Mouse (Mus musculus) hindbrain, embryonic 16.5 days (tissue): ENCODE data around the gene Col6a6. TPM values are rescaled to one million over a fixed set of nuclear protein-coding genes. Genes with fewer than 3 reads are reported as not detected.

Experiments used
- ATAC-seq: fragments of 200-750 bp; cut with Nextera tagmentation; 2 replicates; pipeline ENCODE4 v1.8.0; 2017; ENCODE audit warnings: moderate TSS enrichment, moderate library complexity
- H3K27ac ChIP-seq: fragments of 300-500 bp; sonication (generic); 2 replicates; pipeline ENCODE4 v1.5.1; 2014; ENCODE audit warnings: low read depth, mild to moderate bottlenecking, control low read depth, low read length, moderate library complexity
- H3K27me3 ChIP-seq: fragments of 300-500 bp; sonication (generic); replicated peaks from 2 replicates; pipeline ENCODE4 v1.6.1; 2014; ENCODE audit warnings: low read length; ENCODE audit not compliant: control insufficient read depth, insufficient read depth
- H3K36me3 ChIP-seq: fragments of 300-500 bp; sonication (generic); 2 replicates; pipeline ENCODE4 v1.6.1; 2014; ENCODE audit warnings: mild to moderate bottlenecking, low read length, moderate library complexity, mixed read lengths; ENCODE audit not compliant: control insufficient read depth, insufficient read depth
- H3K4me1 ChIP-seq: fragments of 300-500 bp; sonication (generic); 2 replicates; pipeline ENCODE4 v1.6.1; 2014; ENCODE audit warnings: low read depth, low read length; ENCODE audit not compliant: control insufficient read depth, insufficient read depth
- H3K4me2 ChIP-seq: fragments of 300-500 bp; sonication (generic); 2 replicates; pipeline ENCODE4 v1.6.1; 2014; ENCODE audit warnings: mild to moderate bottlenecking, low read length, control low read depth, moderate library complexity
- H3K4me3 ChIP-seq: fragments of 300-500 bp; sonication (generic); 2 replicates; pipeline ENCODE4 v1.5.1; 2014; ENCODE audit warnings: mild to moderate bottlenecking, low read length, control low read depth, moderate library complexity
- H3K9ac ChIP-seq: fragments of 300-500 bp; sonication (generic); 2 replicates; pipeline ENCODE4 v1.6.1; 2014; ENCODE audit warnings: low read depth, mild to moderate bottlenecking, control low read depth, low read length, moderate library complexity
- H3K9me3 ChIP-seq: fragments of 300-500 bp; sonication (generic); 2 replicates; pipeline ENCODE4 v1.6.1; 2014; ENCODE audit warnings: mild to moderate bottlenecking, low read length, moderate library complexity; ENCODE audit not compliant: control insufficient read depth
- WGBS: fragments of 180-500 bp; shearing (Covaris S2); extraction: QIAGEN DNeasy Blood & Tissue Kit; methylation state at CpG from one replicate; pipeline ENCODE4 v1.1.7; 2014; 5-methylcytosine and 5-hydroxymethylcytosine counted together
- polyA plus RNA-seq: library from polyadenylated mRNA; unstranded; fragments of >200 nt; fragmentation: Nextera tagmentation; extraction: Ambion mirVana; gene quantifications from 2 replicates; pipeline ENCODE4 v1.2.1, GENCODE M21; 2015

The Col6a6 gene
- polyA plus RNA-seq, 1 experiment from 2014 or later = 0.34 TPM

GRCm38 (mm10) chr9:105814436-105814835, 13.5 kb downstream of the Col6a6 start:
- H3K36me3 ChIP-seq = no peaks in the 10 kb centered on the region
- no peak overlapping the region for H3K9ac ChIP-seq
- H3K4me2 ChIP-seq = no peak overlapping the region
- no peak for ATAC-seq
- 84% methylated on average over 5 of the region's 5 CpGs for WGBS
- H3K4me3 ChIP-seq = no peak overlapping the region
- no peaks in the 10 kb centered on the region for H3K27me3 ChIP-seq
- H3K27ac ChIP-seq = no peak overlapping the region
- H3K4me1 ChIP-seq = no peaks in the 10 kb centered on the region
- no peaks in the 10 kb centered on the region for H3K9me3 ChIP-seq

DNA sequence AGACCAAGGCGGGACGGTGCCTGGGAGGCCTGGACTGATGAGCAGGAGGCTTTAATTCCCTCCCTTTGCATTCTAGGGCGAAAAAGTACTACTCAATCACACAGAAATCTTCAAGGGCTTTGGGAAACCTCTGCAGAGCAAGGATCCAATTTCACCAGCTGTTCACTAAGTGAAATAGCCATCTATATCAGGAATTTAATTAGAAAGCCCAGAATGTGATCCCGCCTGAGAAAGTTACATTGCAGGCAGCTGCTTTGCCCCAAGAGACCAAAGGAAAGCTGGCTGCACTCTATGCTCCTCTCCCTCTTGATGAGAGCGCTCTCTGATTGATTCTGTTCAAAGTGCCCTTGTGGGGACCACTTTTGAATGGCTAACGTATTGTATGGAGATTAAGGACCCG, 16.5 kb downstream of the Col6a6 start:
- no peak overlapping the region for H3K27ac ChIP-seq
- no peaks in the 10 kb centered on the region for H3K9me3 ChIP-seq
- 48% methylated on average over 7 of the region's 7 CpGs for WGBS
- no peaks in the 10 kb centered on the region for H3K27me3 ChIP-seq
- no peak for ATAC-seq
- no peaks in the 10 kb centered on the region for H3K36me3 ChIP-seq
- no peak overlapping the region for H3K9ac ChIP-seq
- no peak overlapping the region for H3K4me3 ChIP-seq
- H3K4me1 ChIP-seq = no peaks in the 10 kb centered on the region
- H3K4me2 ChIP-seq = no peak overlapping the region

GRCm38 (mm10) chr9:105808920-105809505, 18.9 kb downstream of the Col6a6 start:
- ATAC-seq = no peak
- H3K4me2 ChIP-seq = no peak overlapping the region
- 80% methylated on average over 17 of the region's 17 CpGs for WGBS
- no peak overlapping the region for H3K9ac ChIP-seq
- no peak overlapping the region for H3K4me3 ChIP-seq
- no peak overlapping the region for H3K27ac ChIP-seq
- H3K36me3 ChIP-seq = no peaks in the 10 kb centered on the region
- H3K9me3 ChIP-seq = no peaks in the 10 kb centered on the region
- no peaks in the 10 kb centered on the region for H3K4me1 ChIP-seq
- H3K27me3 ChIP-seq = no peaks in the 10 kb centered on the region

DNA sequence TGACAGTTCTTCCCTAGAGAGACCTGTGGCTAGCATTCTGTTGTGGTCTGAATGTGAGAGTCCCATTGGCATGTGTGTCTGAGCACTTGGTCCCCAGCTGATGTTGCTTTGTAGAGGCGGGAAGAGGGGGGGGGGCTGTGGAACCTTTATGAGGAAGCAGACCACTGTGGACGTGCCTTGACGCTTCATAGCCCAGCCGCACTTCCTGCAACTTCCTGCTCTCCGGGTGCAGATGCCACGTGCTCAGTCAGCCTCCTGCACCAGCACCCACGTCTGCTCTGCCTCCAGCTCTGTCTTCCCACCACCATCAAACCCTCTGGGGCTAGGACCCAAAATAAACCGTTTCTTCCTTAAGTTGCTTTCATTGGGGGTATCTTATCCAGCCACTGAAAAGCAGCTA, 24.5 kb downstream of the Col6a6 start:
- ATAC-seq = no peak
- no peak overlapping the region for H3K4me2 ChIP-seq
- no peak overlapping the region for H3K4me3 ChIP-seq
- H3K27me3 ChIP-seq = no peaks in the 10 kb centered on the region
- no peak overlapping the region for H3K27ac ChIP-seq
- H3K36me3 ChIP-seq = no peaks in the 10 kb centered on the region
- WGBS = 87% methylated on average over 8 of the region's 8 CpGs
- no peaks in the 10 kb centered on the region for H3K9me3 ChIP-seq
- no peak overlapping the region for H3K9ac ChIP-seq
- H3K4me1 ChIP-seq = no peaks in the 10 kb centered on the region

DNA sequence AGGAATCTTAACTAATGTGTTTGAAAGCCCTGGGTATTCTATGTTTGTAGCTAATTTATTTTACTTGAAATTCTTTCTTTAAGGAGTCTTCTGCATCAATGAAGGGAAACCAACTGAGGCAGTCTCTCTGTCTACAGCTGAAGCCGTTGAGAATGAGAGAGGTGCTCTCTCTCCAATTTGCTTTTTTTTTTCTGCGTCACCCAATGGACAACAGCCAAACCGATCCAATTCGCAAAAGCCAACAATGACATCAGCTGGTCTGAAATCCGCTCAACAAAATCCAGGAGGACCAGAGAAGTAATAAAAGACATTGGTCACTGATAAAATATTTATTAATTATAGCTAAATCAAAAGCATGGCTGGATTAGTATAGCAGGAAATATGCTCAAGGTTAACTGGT, 26.5 kb downstream of the Col6a6 start:
- H3K36me3 ChIP-seq = no peaks in the 10 kb centered on the region
- no peaks in the 10 kb centered on the region for H3K27me3 ChIP-seq
- H3K9ac ChIP-seq = no peak overlapping the region
- H3K9me3 ChIP-seq = no peaks in the 10 kb centered on the region
- no peaks in the 10 kb centered on the region for H3K4me1 ChIP-seq
- no peak overlapping the region for H3K4me2 ChIP-seq
- H3K27ac ChIP-seq = no peak overlapping the region
- WGBS = 79% methylated on average over 5 of the region's 5 CpGs
- ATAC-seq = no peak
- no peak overlapping the region for H3K4me3 ChIP-seq

DNA sequence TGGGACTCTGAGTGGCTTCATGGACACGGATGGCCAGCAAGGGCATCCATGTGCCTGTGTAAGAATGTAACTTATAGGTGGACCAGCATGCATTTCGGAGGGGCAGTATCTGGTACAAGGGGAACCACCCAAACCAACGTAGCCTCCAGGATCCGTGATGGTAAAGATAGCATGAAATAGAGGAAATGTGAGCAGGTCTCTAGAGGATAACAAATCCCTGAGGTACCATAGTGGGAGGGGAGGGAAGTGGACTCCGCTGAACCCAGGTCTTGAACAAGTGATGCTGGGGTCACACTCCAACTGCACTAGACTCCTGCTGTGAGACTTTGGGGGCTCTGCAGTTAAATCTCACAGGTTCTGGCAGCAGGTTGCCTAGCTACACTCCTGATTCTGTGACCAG, 27.7 kb downstream of the Col6a6 start:
- Histone ChIP-seq H3K27ac (no peak overlapping the region), H3K4me1 (no peaks in the 10 kb centered on the region), H3K9ac (no peak overlapping the region), H3K4me3 (no peak overlapping the region), H3K9me3 (no peaks in the 10 kb centered on the region), H3K27me3 (no peaks in the 10 kb centered on the region), H3K36me3 (no peaks in the 10 kb centered on the region), H3K4me2 (no peak overlapping the region)
- ATAC-seq = no peak
- WGBS = 90% methylated on average over 5 of the region's 5 CpGs

DNA sequence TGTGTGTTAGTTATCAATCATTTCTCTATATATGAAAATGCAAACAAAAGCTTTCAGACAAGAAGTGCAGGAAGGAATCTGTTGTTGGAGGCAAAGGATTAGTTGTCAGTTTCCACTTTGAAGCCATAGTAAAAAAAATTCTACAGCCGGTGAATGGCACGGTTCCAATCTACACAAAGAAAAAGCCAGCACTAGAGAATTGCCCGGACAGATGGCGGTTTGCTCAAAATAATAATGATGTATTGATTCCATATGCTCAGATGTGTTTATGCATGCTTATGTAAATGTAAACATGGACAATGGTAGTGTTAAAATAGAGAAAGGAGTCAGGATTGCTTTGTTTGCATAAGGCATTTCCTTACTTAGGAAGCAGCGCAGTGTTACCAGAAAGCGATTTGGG, 31.8 kb downstream of the Col6a6 start:
- Histone ChIP-seq H3K27me3 (no peaks in the 10 kb centered on the region), H3K27ac (no peak overlapping the region), H3K4me2 (no peak overlapping the region), H3K4me3 (no peak overlapping the region), H3K4me1 (no peaks in the 10 kb centered on the region), H3K36me3 (no peaks in the 10 kb centered on the region), H3K9ac (no peak overlapping the region), H3K9me3 (no peaks in the 10 kb centered on the region)
- no peak for ATAC-seq
- 43% methylated on average over 6 of the region's 6 CpGs for WGBS

DNA sequence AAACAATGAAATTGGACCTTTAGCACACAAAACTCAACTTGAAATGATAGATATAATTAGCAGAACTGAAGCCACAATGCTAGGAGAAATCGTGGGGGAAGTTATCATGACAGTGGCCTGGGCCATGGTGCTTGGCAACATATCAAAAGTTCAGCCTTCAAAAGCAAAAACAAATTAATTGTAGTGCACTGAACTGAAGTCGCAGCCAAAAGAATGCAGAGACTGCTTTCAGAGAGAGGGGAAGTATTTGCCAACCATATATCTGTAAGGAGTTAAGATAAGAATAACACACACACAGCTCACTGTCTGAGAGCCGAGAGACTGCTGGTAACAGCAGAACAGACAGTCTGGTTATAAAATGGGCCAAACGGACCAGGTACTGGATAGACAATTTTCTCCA, 33.0 kb downstream of the Col6a6 start:
- Histone ChIP-seq H3K36me3 (no peaks in the 10 kb centered on the region), H3K9ac (no peak overlapping the region), H3K4me3 (no peak overlapping the region), H3K27ac (no peak overlapping the region), H3K4me1 (no peaks in the 10 kb centered on the region), H3K27me3 (no peaks in the 10 kb centered on the region), H3K9me3 (no peaks in the 10 kb centered on the region), H3K4me2 (no peak overlapping the region)
- ATAC-seq = no peak
- 49% methylated on average over 4 of the region's 4 CpGs for WGBS

GRCm38 (mm10) chr9:105791810-105792209, 36.1 kb downstream of the Col6a6 start:
- Histone ChIP-seq H3K27me3 (no peaks in the 10 kb centered on the region), H3K27ac (no peak overlapping the region), H3K9ac (no peak overlapping the region), H3K9me3 (no peaks in the 10 kb centered on the region), H3K4me3 (no peak overlapping the region), H3K36me3 (no peaks in the 10 kb centered on the region), H3K4me1 (no peaks in the 10 kb centered on the region), H3K4me2 (no peak overlapping the region)
- no peak for ATAC-seq
- 81% methylated on average over 5 of the region's 5 CpGs for WGBS

- no peak for ATAC-seq
- H3K4me1 ChIP-seq = no peaks in the 10 kb centered on the region
- WGBS = 72% methylated on average over 3 of the region's 3 CpGs
- no peaks in the 10 kb centered on the region for H3K27me3 ChIP-seq
- no peaks in the 10 kb centered on the region for H3K9me3 ChIP-seq
- H3K4me3 ChIP-seq = no peak overlapping the region
- no peaks in the 10 kb centered on the region for H3K36me3 ChIP-seq
- H3K4me2 ChIP-seq = no peak overlapping the region
- no peak overlapping the region for H3K9ac ChIP-seq
- no peak overlapping the region for H3K27ac ChIP-seq
These were observed 39.8 kb downstream of the Col6a6 start for GRCm38 (mm10) chr9:105788203-105788602.
